Mouse (Mus musculus) neural tube, embryonic 14.5 days (tissue): Measurements from ENCODE around the gene Ctsa. TPM values are rescaled to one million over a fixed set of nuclear protein-coding genes. Genes with fewer than 3 reads are reported as not detected.

Experiments
- ATAC-seq: fragments of 200-750 bp; cut with Nextera tagmentation; 2 replicates; pipeline ENCODE4 v1.8.0; 2017; ENCODE audit warnings: low read depth, mild to moderate bottlenecking, moderate TSS enrichment, moderate library complexity
- H3K27ac ChIP-seq: fragments of 300-500 bp; sonication (generic); 2 replicates; pipeline ENCODE4 v1.5.1; 2014; ENCODE audit warnings: low read depth, mild to moderate bottlenecking, control low read depth, low read length, moderate library complexity, mixed read lengths
- H3K27me3 ChIP-seq: fragments of 300-500 bp; sonication (generic); 2 replicates; pipeline ENCODE4 v1.6.1; 2014; ENCODE audit warnings: low read length; ENCODE audit not compliant: control insufficient read depth, insufficient read depth
- H3K36me3 ChIP-seq: fragments of 300-500 bp; sonication (generic); 2 replicates; pipeline ENCODE4 v1.6.1; 2014; ENCODE audit warnings: low read length, mixed read lengths; ENCODE audit not compliant: control insufficient read depth, insufficient read depth
- H3K4me1 ChIP-seq: fragments of 300-500 bp; sonication (generic); 2 replicates; pipeline ENCODE4 v1.6.1; 2014; ENCODE audit warnings: low read length; ENCODE audit not compliant: control insufficient read depth, insufficient read depth
- H3K4me2 ChIP-seq: fragments of 300-500 bp; sonication (generic); 2 replicates; pipeline ENCODE4 v1.6.1; 2014; ENCODE audit warnings: mild to moderate bottlenecking, low read depth, low read length, control low read depth
- H3K4me3 ChIP-seq: fragments of 300-500 bp; sonication (generic); 2 replicates; pipeline ENCODE4 v1.5.1; 2014; ENCODE audit warnings: low read depth, low read length, control low read depth, mixed read lengths
- H3K9ac ChIP-seq: fragments of 300-500 bp; sonication (generic); replicated peaks from 2 replicates; pipeline ENCODE4 v1.6.1; 2014; ENCODE audit warnings: low read depth, mild to moderate bottlenecking, control low read depth, low read length, mixed read lengths
- H3K9me3 ChIP-seq: fragments of 300-500 bp; sonication (generic); 2 replicates; pipeline ENCODE4 v1.6.1; 2016; ENCODE audit warnings: low read length; ENCODE audit not compliant: control insufficient read depth
- WGBS: fragments of 180-500 bp; shearing (Covaris S2); extraction: QIAGEN DNeasy Blood & Tissue Kit; methylation state at CpG from one replicate; pipeline ENCODE4 v1.1.7; 2014; 5-methylcytosine and 5-hydroxymethylcytosine counted together
- polyA plus RNA-seq: library from polyadenylated mRNA; unstranded; fragments of >200 nt; fragmentation: Nextera tagmentation; extraction: Ambion mirVana; gene quantifications from 2 replicates; pipeline ENCODE4 v1.2.1, GENCODE M21; 2014

Ctsa gene
- polyA plus RNA-seq, 1 experiment from 2014 or later: 81.2 TPM

DNA sequence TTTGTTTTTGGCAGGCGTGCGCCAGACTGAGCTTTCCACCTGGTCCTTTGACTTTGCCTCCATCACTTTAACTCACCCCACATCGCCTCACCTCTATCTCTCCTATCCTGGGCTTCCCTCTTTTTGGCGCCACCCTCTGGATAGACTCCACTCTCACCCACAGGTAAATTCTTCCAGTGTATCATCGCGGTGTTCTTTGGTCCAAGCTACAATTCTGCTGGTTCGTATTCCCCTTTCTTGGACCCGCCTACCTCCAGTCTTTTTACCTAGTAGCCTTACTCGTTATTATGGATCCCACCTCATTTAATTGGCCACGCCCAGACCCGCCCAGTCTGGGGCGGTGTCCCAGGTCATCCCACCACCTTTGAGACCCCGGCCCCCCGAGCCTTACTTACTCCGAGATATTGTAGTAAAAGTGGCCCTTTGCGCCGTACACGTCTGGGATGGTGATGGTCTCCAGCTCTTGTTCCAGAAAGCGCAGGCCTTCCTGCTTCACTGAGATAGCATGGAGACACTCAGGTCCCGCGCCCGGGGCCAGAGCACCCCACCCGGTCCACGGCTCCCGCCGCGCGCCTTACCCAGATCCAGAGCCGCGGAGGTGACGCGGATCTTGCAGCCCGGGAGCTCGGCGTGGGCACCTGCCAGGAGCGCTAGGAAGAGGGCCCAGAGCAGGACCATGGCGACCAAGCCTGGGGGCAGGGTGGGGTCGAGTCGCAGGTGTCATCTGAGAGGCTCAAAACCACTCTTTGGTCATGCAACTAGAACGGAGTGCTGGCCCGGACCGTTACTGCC, 23.8 kb downstream of the Ctsa start:
- Histone ChIP-seq H3K27me3 (peaks cover 3% of the 10 kb centered on the region; the same call in 1 of the 2 replicates), H3K27ac (0 out of 2 replicates have a peak overlapping the region, but pooled peaks have one; percentile 8), H3K9me3 (no peaks in the 10 kb centered on the region), H3K4me3 (peak overlapping the region; percentile 39), H3K4me2 (peak overlapping the region; percentile 89), H3K9ac (peak overlapping the region; percentile 17; the same call in 1 of the 2 replicates), H3K36me3 (no peaks in the 10 kb centered on the region), H3K4me1 (peaks cover 12% of the 10 kb centered on the region; the same call in 1 of the 2 replicates)
- WGBS: 1% methylated on average over 42 of the region's 42 CpGs
- peak; percentile 42; the same call in 1 of the 2 replicates for ATAC-seq

DNA sequence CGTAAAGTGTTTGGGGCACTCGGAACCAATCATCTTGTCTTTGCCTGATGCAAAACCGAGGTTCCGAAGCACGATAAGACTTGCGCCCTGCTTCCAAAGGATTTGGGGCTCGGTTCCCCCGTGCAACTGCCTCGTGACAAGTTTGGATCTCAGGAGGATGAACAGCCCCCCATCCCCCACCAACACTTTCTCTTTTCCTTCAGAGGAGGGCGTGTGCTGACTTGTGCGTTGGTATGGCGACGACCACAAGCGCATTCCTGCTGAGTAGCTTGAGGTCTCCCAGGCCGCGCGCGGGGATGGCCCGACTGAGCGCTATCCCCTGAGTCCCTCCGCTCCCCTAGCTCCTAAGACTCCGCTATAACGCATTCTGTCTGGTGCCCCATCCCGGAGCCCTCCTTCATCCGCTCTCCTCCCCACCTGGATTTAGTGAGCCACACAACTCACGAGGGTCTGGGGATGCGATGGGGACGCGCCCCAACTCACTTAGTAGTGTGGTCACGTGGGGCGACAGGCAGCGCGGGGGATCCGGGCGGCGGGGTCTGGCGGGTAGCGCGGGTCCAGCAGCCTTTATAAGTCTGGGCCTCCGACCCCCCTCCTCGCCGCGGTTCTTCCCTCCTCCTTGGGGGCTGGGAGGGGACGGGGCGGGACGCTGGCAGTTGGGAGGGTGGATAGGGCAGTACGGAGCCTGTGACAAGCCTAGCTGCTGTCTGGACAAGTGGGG, 24.6 kb downstream of the Ctsa start, which contains the start of gene Pltp:
TSS of gene Pltp (minus strand) at position 611 of the 721 bp plus-strand sequence.
- Histone ChIP-seq H3K4me2 (peak within 1 kb of the TSS; percentile 89), H3K9ac (peak within 1 kb of the TSS; percentile 17; the same call in 1 of the 2 replicates), H3K9me3 (no peaks in the 10 kb centered on the region), H3K27ac (peak within 1 kb of the TSS; percentile 22; the same call in 1 of the 2 replicates), H3K36me3 (no peaks in the 10 kb centered on the region), H3K4me3 (peak within 1 kb of the TSS; percentile 39), H3K4me1 (peaks cover 15% of the 10 kb centered on the region; the same call in 1 of the 2 replicates), H3K27me3 (peaks cover 3% of the 10 kb centered on the region; the same call in 1 of the 2 replicates)
- ATAC-seq: peak; percentile 77
- under 1% methylated on average over 47 of the region's 47 CpGs for WGBS

DNA sequence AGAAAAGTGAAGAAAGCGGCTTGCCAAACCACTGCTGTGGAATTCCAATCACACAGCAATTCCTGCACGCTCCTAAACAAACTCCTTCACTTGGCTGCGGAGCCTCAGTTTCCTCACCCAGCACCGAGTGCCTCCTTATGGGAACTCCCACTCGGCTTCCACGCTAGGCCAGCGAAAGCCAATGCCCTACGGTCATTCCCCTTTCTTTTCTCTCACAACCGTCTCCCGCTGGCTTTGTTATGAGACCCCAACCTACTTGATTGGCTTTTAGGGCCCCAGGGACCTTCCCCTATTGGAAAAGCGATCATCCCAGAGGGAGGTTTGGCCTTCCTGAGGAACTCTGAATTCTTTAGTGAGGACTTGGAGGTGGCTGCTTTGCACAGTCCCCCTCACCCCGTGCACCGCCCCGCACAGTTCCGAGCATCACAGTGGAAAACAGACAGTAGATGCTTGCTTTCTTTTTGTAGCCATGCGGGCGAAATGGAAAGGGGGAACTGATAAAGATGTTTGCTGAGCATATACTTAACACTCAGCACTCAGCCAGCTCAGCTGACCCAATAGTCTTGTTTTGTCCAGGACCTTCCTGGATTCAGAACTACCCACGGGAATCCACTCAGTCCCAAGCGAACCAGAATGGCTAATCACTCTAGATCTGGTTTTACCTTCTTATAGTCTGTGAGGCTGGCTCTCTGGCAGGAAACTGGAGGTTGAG, 25.3 kb downstream of the Ctsa start:
- Histone ChIP-seq H3K9me3 (no peaks in the 10 kb centered on the region), H3K4me1 (peaks cover 15% of the 10 kb centered on the region; the same call in 1 of the 2 replicates), H3K4me3 (peak overlapping the region; percentile 39), H3K9ac (0 out of 2 replicates have a peak overlapping the region, but pooled peaks have one; percentile 17), H3K4me2 (peak overlapping the region; percentile 89), H3K36me3 (no peaks in the 10 kb centered on the region), H3K27ac (no peak overlapping the region), H3K27me3 (peaks cover 3% of the 10 kb centered on the region; the same call in 1 of the 2 replicates)
- 2% methylated on average over 19 of the region's 19 CpGs for WGBS
- no peak; the same call in 1 of the 2 replicates for ATAC-seq

DNA sequence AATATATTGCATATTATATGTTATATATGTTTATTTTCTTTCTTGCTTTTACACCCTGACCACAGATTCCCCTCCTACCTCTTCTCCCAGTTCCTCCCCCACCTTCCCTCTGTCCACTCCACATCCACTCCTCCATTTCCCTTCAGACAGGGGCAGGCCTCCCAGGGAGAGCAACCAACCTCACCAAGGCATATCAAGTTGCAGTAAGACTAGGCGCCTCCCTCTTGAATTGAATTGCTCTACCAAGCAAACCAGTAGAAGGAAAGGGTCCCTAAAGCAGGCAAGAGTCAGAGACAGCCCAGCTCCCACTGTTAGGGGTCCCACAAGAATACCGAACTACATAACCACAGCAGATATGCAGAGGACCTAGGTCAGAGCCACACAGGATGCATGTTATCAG, 26.5 kb downstream of the Ctsa start:
- no peak for ATAC-seq
- no peak overlapping the region for H3K4me3 ChIP-seq
- H3K4me1 ChIP-seq: peaks cover 15% of the 10 kb centered on the region; the same call in 1 of the 2 replicates
- no peak overlapping the region for H3K27ac ChIP-seq
- no peak overlapping the region for H3K9ac ChIP-seq
- peaks cover 3% of the 10 kb centered on the region; the same call in 1 of the 2 replicates for H3K27me3 ChIP-seq
- no peaks in the 10 kb centered on the region for H3K36me3 ChIP-seq
- no peak overlapping the region for H3K4me2 ChIP-seq
- 62% methylated on average over 2 of the region's 2 CpGs for WGBS
- no peaks in the 10 kb centered on the region for H3K9me3 ChIP-seq

DNA sequence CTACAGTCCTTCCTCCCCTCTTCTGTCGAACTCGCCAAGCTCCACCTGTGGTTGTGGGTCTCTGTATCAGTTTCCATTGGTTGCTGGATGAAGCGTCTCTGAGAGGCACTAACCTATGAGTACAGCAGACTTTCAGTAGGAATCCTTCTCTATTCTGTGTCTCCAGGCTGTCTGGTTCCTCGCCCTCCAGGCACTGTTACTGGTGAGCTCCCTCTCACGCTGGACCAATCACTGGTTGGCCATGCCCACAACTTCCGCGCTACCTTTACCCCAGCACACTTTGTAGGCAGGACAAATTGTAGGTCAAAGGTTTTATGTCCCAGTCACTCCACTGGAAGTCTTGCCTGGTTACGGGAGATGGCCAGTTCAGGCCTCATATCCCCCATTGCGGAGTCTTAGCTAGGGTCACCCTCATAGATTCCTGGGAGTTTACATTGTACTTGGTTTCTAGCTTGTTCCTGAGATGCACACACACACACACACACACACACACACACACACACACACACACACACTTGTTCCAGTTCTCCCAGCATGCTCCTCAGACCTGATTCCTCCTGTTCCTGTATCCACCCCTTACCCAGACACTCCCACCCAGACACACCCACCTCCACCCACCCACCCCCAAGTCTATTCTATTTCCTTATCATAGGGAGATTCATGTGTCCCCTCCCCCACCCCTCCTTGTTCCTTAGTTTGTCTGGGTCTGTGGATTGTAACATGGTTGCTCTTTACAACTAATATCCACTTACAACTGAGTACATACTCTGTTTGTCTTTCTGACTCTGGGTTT, 27.2 kb downstream of the Ctsa start:
- 51% methylated on average over 9 of the region's 9 CpGs for WGBS
- Histone ChIP-seq H3K36me3 (no peaks in the 10 kb centered on the region), H3K27me3 (peaks cover 3% of the 10 kb centered on the region; the same call in 1 of the 2 replicates), H3K27ac (no peak overlapping the region), H3K9me3 (no peaks in the 10 kb centered on the region), H3K9ac (no peak overlapping the region), H3K4me2 (no peak overlapping the region), H3K4me1 (peaks cover 15% of the 10 kb centered on the region; the same call in 1 of the 2 replicates), H3K4me3 (no peak overlapping the region)
- ATAC-seq: no peak

DNA sequence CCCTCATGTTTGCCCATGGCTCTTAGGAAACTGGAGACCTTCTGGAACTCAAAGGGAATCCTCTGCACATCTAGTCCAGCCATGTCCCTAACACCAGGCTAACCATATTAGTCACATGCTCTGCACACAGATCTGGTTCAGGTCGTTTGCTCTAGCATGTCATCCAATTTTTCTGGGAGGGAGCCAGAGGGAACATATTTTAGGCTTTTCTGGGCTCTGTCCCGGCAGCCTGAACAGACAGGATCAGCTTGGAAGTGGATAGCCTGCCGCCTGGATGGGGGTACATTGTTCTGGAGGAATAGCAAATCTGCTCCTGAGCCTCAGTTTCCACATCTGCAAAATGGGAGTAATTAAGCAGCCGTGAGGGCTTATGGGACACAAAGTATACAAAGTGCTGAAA, 28.4 kb downstream of the Ctsa start:
- Histone ChIP-seq H3K4me3 (no peak overlapping the region), H3K27me3 (peaks cover 3% of the 10 kb centered on the region; the same call in 1 of the 2 replicates), H3K4me1 (peaks cover 14% of the 10 kb centered on the region; the same call in 1 of the 2 replicates), H3K27ac (0 out of 2 replicates have a peak overlapping the region, but pooled peaks have one; percentile 57), H3K4me2 (no peak overlapping the region), H3K36me3 (no peaks in the 10 kb centered on the region), H3K9ac (no peak overlapping the region), H3K9me3 (no peaks in the 10 kb centered on the region)
- 81% methylated on average over 4 of the region's 4 CpGs for WGBS
- ATAC-seq: no peak

DNA sequence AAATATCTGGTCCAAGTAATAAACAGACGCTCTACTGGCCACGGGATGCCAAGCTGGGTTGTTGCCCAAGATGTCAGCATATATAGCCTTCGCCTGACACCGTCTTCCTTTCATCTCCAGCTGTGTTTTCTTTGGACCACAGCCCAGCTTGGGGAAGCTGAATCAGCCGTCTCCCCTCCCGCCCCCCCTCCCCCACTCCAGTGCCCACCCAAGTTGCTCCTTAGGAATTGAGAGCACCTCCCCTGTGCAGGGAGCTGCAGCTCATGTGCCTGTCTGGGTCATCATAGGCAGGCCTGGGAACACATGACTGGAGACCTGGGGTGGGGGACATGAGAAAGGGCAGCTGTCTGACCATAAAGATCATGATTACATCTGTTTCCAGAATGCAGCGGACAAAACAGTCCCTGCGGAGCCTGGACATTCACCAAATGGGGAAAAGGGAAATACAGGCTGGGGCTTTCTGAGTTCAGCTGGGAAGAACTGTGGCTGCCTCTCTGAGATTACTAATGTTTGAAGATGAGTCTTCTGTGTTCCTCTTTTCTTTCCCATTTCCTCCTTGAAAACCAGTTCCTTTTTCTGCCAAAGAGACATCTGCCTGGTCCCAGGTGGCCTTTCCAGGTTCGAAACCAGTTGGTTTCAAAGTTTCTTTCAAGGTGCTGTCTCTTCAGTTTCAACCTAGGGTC, 29.6 kb downstream of the Ctsa start:
- Histone ChIP-seq H3K27me3 (no peaks in the 10 kb centered on the region), H3K36me3 (no peaks in the 10 kb centered on the region), H3K9me3 (no peaks in the 10 kb centered on the region), H3K27ac (peak overlapping the region; percentile 57; the same call in 1 of the 2 replicates), H3K9ac (no peak overlapping the region), H3K4me3 (no peak overlapping the region), H3K4me2 (no peak overlapping the region), H3K4me1 (peaks cover 9% of the 10 kb centered on the region; the same call in 1 of the 2 replicates)
- peak; percentile 58; the same call in 1 of the 2 replicates for ATAC-seq
- 29% methylated on average over 9 of the region's 9 CpGs for WGBS
